Mouse (Mus musculus) thymus, postnatal 4 days (tissue): Measurements from ENCODE around the gene Znfx1.
"Not testable (repeated sequence)": the region's sequence is repeated elsewhere in the genome, so short reads cannot be mapped to it uniquely, and the experiment has no call there.

Experiments
- DNase-seq: peaks from one replicate; pipeline ENCODE4 v3.0.0; 2021

The Znfx1 gene

DNA sequence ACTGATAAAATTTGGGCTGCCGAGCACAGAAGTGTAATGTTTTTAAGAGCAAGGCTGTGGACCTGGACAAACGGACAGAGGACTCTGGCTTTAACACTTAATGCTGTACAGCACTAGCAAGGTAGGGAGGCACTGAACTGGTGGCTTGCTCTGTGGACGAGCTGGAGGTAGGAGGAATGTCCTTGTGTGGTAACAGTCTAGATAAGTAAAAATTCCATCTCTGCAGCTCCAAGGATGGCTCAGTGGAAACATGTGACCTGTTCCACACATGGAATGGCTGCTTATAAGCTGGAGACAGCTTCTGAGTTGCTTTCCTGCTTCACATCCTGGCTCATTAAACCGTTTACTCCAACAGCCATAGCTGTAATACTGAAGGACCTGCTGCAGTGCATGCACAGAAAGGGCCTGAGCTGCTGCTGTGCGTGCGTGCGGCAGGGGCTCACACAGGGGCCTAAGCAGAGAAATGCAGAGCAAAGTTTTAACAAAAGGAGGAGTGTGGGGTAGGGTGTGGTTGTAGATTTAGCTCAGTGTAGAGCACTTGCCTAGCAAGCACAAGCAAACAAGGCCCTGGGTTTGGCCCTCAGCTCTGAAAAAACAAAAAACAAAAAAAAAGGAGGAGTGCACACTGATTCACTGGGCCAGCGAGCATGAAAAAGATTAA lies 14.0 kb downstream of the Znfx1 start:
- DNase-seq: no peak

GRCm38 (mm10) chr2:167048223-167048622 lies 14.6 kb downstream of the Znfx1 start:
- no peak for DNase-seq

DNA sequence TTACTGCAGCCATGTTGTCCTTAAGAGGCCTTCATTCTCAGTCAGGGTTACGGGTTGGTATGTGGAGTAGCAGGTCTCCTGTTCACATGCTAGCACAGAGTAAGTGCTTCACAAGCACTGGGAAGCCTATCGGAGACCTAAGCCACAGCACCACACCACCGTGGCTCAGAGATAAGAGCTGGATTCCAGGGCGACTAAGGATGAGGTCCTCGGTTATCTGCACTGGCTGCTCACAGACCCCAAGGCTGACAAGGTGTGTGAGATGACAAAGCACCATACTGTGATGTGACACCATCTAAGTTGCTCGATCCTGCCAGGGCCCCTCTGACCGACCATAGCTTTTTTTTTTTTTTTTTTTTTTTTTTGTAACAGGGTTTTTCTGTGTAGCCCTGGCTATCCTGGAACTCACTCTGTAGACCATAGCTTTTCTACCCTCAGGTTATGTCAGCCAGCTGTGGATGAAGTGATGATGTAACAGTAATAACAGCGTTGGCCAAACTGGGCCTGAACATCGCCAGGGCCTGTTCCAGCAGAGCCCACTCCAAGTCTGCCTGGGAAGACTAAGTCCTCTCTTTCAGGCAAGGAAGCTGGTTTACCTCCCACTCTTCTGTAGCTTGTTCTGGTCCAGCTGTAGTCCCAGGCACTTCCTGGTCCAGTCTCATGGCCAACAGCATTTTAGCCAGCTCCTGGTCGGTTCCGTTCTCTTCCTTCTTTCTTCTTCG lies 19.3 kb downstream of the Znfx1 start:
- no peak for DNase-seq

DNA sequence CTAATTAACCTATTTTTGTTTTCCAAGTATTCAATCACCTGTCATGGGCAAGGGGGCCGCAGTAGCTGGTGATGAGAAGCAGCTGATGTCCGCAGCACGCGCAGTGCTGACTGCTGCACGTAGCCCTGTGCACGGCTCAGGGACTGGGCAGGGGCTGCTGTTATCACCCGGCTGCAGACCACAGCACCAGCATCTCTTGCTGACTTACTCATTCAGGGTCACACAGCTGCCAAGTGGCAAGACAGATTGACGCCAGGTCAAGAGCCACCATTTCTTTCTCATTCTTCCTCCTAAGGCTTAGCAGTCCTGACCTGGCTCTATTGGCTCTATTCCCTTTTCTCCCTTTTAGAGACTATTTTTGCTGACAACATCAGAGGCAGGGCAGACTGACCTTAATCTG lies 23.4 kb downstream of the Znfx1 start:
- DNase-seq: no peak

- DNase-seq: no peak
Observed at GRCm38 (mm10) chr2:167038716-167039115, 24.1 kb downstream of the Znfx1 start.

DNA sequence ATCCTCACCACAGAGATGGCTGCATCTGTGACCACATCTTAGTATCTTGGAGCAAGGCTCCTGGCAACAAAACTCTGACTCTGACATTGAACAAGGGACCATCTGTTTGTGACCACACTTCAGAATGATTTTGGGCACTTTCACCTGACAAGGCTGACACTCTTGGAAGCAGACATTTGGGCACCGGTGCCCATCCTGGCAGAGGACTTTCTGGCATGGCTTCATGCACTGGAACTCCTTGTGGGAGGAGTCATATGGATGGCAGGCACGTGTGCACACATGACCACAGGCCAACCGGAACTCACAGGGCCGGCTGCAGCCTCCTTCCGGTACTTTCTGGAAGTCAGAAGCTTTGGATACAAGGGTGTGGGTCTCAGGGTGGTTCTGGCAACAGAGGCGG lies 24.5 kb downstream of the Znfx1 start:
- DNase-seq: no peak

DNA sequence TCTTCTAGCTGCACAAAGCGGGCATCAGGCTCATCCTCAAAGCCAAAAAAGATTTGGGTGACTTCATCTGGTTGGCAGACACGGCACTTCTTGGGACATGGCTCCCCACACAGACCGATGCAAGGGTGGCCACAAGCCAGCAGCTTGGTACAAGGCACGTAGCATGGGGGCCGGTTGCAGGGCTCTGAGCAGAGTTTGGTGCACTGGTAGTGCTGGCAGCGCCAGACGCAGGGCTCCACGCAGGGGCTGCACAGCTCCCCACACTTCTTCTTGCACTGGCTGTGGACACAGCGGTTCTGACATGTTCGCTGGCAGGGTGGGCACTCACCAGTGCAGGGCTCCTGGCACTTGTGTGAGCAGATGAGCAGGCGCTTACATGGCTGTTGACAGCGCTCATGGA lies 25.1 kb downstream of the Znfx1 start:
- DNase-seq: no peak

DNA sequence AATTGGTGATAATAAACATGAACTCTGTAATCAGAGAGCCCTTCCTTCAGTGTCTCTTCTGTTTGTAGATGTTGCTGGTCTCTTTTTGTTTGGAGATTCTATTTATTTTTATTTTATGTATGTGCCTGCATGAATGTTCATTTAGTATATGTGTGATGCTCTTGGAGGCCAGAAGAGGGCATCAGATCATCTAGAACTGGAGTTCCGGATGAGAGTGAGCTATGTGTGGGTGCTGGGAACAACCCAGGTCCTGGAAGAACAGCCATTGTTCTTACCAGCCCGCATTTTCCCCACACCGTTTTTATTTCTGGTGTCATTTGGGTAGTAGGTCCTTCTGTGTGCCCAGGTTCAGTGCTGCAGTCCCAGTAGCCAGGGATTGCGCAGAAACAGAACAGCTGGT lies 32.3 kb downstream of the Znfx1 start:
- no peak for DNase-seq

DNA sequence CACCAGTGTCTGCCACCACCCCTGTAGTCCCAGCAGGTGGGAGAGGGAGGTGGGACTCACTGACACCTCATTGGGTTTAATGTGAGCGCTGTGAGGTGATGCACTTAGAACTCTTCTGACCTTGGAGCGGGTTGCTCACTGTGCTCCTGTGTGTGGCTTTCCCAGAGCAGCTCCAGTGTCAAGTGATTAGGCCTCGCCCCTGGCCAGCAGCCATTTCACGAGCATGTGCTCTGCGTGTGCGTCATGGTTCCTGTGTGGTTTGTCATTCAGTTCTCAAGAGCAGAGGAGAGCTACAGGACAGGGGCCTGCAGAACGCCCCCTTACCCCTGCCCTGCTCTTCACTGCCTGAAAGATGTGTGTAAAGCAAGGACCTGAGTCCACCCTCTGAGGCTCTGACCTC lies 34.3 kb downstream of the Znfx1 start:
- DNase-seq: no peak

GRCm38 (mm10) chr2:167019396-167019795 lies 43.4 kb downstream of the Znfx1 start:
- DNase-seq: no peak

DNA sequence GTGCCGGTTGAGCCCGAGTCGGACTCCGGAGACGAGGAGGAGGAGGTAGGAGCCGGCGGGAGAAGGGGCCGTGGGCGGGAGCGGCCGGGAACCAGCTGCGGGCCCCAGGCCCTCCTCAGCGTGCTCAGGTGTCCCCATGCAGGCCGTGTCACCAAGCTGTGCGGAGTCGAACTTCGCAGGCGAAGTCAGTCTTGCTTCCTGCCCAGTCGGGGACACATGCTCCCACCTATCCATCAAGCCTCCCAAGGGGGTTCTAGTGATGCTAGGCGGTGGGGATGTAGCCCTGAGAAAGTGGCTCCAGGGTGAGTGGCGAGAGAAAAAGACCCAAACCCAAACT lies 47.5 kb downstream of the Znfx1 start:
- DNase-seq: no peak

DNA sequence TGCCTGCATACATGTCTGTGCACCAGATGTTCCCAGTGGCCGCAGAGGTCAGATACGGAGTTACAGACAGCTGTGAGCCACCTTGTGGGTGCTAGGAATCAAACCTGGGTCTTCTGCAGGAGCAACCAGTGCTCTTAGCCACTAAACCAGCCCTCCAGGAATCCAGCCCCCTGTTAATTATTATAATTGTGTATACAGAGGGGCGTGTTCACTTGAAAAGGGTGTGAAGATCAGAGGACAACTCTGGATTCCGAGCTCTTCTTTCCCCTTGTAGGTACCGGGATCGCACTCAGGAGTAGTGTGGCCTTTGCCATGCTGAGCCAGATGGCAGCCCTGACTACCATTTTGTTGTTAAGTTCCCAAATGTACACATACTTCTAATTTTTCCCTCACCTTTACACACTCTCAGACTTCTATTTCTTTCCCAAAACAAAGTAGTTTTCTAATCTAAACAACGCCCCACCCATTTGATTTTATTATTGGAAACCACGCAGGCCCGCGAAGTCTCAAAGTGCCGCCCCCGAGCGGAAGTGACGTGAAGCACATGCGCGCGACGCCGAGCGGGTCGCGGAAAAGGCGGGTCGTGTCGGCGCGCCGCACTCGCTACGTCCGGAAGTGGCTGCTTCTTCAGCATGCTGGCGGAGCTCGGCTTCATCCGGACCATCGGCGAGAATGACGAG lies 48.0 kb downstream of the Znfx1 start, which contains the start of gene Ddx27:
Gene Ddx27 (plus strand): TSS at position 492 of the 680 bp plus-strand sequence.
- peak; percentile 96 for DNase-seq

GRCm38 (mm10) chr2:167010546-167010945 lies 52.3 kb downstream of the Znfx1 start:
- DNase-seq: no peak

- no peak for DNase-seq
Observed at GRCm38 (mm10) chr2:167009483-167009882, 53.3 kb downstream of the Znfx1 start.

DNA sequence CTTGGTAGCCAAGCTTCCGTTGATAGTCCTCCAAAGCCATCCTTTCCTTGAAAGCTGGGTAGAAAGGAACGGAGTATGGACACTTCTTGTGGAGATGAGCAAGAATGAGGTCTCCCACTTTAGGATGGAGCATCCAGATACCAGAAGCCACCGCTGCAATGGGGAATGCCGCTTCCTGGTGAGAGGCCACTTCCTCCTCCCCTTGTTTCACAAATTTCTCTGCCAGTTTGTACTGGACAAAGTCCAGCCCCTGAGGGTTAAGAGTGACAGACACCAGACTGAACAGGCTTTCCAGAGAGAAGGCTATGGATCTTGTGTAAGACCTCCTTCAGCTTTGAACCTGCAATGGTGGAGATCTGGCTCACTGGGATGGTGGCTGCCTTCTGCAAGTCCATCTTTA lies 55.2 kb downstream of the Znfx1 start:
- DNase-seq: not testable (repeated sequence)

DNA sequence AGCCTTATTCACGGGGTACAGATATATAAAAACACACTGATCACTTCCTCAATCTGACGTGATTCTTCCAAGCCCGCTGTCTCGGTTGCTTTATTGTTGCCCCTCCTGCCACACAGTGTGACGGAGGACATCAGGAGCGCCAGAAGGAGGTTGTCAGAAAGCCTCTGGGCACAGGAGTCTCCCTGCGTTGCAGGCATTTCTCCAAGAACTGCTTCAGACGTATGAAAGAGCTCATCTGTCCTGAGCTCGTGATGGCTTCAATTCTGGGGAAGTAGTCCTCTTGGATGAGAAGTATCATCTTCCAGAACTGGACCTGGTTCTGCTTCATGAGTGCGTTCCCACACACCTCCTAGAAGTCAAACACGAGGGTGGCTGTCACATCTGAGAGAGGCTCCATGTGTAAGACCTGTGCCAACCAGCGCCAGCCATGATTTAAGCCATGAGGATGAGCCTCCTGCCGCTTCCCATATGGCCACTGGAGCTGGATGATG lies 55.8 kb downstream of the Znfx1 start:
- DNase-seq: no peak

DNA sequence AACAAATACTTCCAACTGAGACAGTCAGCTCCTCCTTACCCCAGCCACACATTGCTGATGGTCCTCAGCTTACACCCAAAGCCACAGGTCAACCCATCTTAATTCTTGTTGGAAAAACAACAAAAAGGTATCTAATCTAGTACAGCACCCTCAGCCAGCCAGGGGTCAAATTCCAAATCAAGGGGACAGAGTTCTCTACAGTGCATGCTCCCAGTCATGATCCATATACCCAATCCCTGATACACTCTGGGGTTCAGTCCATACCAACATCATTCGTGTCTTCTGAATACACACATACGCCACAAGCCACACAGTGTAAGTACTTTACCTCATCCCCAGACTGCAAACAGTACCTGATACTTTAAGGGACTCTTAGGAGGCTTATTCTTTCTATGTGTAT lies 56.5 kb downstream of the Znfx1 start:
- no peak for DNase-seq

DNA sequence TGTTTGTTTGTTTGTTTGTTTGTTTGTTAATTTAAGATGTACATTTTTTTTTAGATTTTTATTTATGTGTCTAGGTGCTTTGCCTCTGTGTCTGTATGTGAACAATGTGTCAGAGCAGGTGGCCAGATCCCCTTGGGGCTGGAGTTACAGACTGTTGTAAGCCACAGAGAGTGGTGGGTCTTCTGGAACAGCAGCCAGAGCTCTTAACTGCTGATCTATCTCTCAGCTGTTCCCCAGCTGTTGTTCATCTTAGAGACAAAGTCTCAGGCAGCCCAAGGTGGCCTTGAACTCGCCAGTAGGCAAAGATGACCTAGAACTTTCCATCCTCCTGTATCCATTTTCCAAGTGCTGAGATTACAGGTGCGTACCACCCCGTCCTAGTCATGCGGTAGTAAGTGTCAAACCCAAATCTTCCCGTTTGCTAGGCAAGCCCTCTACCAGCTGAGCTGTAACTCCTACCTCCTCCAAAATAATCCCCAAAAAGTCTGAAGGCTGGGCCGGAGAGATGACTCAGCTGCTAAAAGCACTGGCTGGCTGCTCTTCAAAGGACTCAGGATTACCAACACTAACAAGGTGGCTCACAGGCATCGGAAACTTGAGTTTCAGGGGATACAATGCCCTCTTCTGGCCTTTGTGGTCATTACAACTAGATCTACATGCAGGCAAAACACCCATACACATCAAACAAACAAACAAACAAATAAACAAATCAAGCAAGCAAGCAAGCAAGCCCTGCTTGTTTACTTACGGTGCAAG lies 58.5 kb downstream of the Znfx1 start:
- peak; percentile 69 for DNase-seq

- DNase-seq: no peak
Observed at GRCm38 (mm10) chr2:167001486-167001885, 61.3 kb downstream of the Znfx1 start.

GRCm38 (mm10) chr2:166996533-166996894 lies 66.3 kb downstream of the Znfx1 start:
- DNase-seq: no peak

DNA sequence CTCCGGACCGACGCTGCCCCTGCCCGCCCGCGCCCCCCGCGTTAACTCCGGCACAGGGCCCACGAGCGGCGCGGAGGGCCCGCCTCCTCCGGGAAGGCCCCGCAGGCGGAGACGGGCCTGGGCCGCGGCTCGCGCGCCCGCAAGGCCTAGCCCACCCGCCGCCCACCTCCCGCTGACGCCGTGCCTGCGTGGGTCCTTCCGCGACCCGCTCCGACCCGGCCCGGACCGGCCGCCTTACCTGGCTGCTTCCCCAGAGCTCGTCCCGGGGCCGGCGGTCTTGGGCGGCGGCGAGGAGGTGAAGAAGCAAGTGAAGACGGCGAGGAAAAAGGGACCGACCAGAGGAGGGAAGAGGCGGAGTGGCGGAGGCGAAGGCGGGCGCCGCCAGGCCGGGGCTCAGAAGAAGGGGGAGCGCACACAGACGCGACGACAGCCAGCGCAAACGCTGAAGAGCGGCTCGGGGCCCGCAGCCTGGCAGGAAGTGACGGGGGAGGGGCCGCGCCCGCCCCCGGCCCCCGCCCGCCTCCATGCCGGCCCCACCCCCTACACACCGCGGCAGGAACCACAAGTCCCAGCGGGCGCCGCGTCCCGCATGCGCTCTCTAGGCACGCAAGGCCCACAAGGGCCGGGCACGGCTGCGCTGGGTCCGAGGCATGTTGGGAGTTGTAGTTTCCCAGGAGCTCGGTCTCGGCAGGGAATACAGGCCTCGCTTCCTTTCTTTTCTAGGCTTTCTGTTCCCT lies 66.9 kb downstream of the Znfx1 start, which contains the start of gene Stau1:
Gene Stau1 (minus strand): TSS at position 504 of the 737 bp plus-strand sequence.
- DNase-seq: peak; percentile 96

GRCm38 (mm10) chr2:166995021-166995795 lies 67.6 kb downstream of the Znfx1 start:
- DNase-seq: peak; percentile 63
